Mouse (Mus musculus): Measurements from ENCODE around the gene Tmem246.
A peak's percentile ranks its signal among the peaks of the same experiment; 100 is the strongest.
"Not testable (repeated sequence)": the region's sequence is repeated elsewhere in the genome, so short reads cannot be mapped to it uniquely, and the experiment has no call there.

Gene Tmem246

GRCm38 (mm10) chr4:49597183-49598100 is at the start of gene Tmem246:
Gene Tmem246, minus strand, starts transcription at chr4:49597876.
- DNase-seq (ENCODE audit: low spot score): no peak

GRCm38 (mm10) chr4:49639913-49640312 is 42.2 kb upstream of the Tmem246 start:
- no peak for DNase-seq (ENCODE audit: low spot score)

- DNase-seq (ENCODE audit: low spot score): no peak
Observed at GRCm38 (mm10) chr4:49637821-49638220, 40.1 kb upstream of the Tmem246 start.

- no peak for DNase-seq (ENCODE audit: low spot score)
Observed at GRCm38 (mm10) chr4:49632139-49632481, 34.4 kb upstream of the Tmem246 start.

- peak; percentile 88 for DNase-seq (ENCODE audit: low spot score)
Observed at GRCm38 (mm10) chr4:49631319-49632138, 33.9 kb upstream of the Tmem246 start, which contains the start of gene Rnf20. Gene Rnf20, plus strand, starts transcription at chr4:49632006.

- DNase-seq (ENCODE audit: low spot score): no peak
Observed at GRCm38 (mm10) chr4:49628941-49629340, 31.3 kb upstream of the Tmem246 start.

GRCm38 (mm10) chr4:49626973-49627372 is 29.3 kb upstream of the Tmem246 start:
- DNase-seq (ENCODE audit: low spot score): peak; percentile 31

GRCm38 (mm10) chr4:49624969-49625368 is 27.3 kb upstream of the Tmem246 start:
- not testable (repeated sequence) for DNase-seq (ENCODE audit: low spot score)

GRCm38 (mm10) chr4:49623916-49624315 is 26.2 kb upstream of the Tmem246 start:
- no peak for DNase-seq (ENCODE audit: low spot score)

- no peak for DNase-seq (ENCODE audit: low spot score)
Observed at GRCm38 (mm10) chr4:49622272-49622671, 24.6 kb upstream of the Tmem246 start.

GRCm38 (mm10) chr4:49619861-49620260 is 22.2 kb upstream of the Tmem246 start:
- DNase-seq (ENCODE audit: low spot score): not testable (repeated sequence)

GRCm38 (mm10) chr4:49616924-49617323 is 19.2 kb upstream of the Tmem246 start:
- DNase-seq (ENCODE audit: low spot score): no peak

GRCm38 (mm10) chr4:49605459-49605858 is 7.8 kb upstream of the Tmem246 start:
- DNase-seq (ENCODE audit: low spot score): no peak

- no peak for DNase-seq (ENCODE audit: low spot score)
Observed at GRCm38 (mm10) chr4:49604616-49605015, 6.9 kb upstream of the Tmem246 start.

- DNase-seq (ENCODE audit: low spot score): no peak
Observed at GRCm38 (mm10) chr4:49604016-49604546, 6.4 kb upstream of the Tmem246 start.

GRCm38 (mm10) chr4:49603161-49603560 is 5.5 kb upstream of the Tmem246 start:
- no peak for DNase-seq (ENCODE audit: low spot score)

GRCm38 (mm10) chr4:49596846-49597182 is 862 bp downstream of the Tmem246 start:
- DNase-seq (ENCODE audit: low spot score): no peak

- DNase-seq (ENCODE audit: low spot score): no peak
Observed at GRCm38 (mm10) chr4:49590152-49590551, 7.5 kb downstream of the Tmem246 start.

GRCm38 (mm10) chr4:49586811-49587210 is 10.9 kb downstream of the Tmem246 start:
- DNase-seq (ENCODE audit: low spot score): no peak

- no peak for DNase-seq (ENCODE audit: low spot score)
Observed at GRCm38 (mm10) chr4:49585524-49586101, 12.1 kb downstream of the Tmem246 start.

GRCm38 (mm10) chr4:49583965-49584831 is 13.5 kb downstream of the Tmem246 start:
- DNase-seq (ENCODE audit: low spot score): no peak

Data from urinary bladder, postnatal 10 days (tissue).